Mouse (Mus musculus): ENCODE data around the gene Rmi1. TPM values are rescaled to one million over a fixed set of nuclear protein-coding genes. Genes with fewer than 3 reads are reported as not detected.

The Rmi1 gene
- total and polyA plus RNA-seq, 3 experiments, result 15.5 to 21.4 TPM; not detected in 1

DNA sequence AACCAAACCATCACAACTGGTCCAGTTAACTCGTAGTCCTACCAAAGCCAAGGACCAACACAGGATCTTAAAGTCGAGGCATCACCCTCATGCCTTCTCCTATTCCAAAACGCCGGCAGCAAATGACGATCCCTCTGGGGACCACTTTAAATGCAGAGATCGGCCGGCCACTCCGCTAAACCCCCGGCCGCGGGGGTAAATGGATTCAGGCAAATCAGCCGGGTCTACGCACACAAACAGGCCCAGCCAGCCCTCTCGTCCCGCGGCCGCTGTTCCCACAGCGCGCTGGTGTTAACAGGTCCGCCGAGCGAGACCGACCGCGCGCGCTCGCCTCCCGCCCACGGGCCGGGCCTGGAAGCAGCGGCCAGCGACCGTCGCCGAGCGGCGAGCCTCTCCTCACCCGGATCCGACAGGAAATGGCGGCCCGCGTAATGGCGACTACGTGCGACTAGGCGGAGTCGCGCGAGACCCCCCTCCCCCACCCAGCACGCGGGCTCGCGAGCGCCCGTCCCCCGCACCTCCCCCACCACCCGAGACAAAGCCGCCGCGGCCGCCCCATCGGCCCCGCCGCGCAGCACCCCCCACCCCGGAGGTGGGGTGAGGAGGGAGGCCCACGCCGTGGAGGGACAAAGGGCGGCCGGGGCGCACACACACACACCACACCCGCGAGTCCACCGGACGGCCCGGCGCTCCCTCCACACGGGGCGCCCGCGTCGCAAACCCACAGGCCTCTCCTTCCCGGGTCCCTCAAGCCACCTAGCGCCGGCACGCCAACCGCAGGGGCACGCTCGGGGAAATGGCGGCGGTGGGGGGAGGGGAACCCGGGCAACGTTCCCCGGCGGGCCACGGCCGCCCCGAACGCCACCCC lies 679 bp upstream of the Rmi1 start:
- DNase-seq (ENCODE audit: low read depth, low spot score), result peak; percentile 78
- H3K27me3 ChIP-seq (ENCODE audit: control insufficient read depth in 1 of 2, insufficient read depth in 2 of 2, low read length in 2 of 2), result no peaks in the 10 kb centered on the region
- H3K4me3 ChIP-seq (ENCODE audit: control insufficient read depth in 1 of 2, insufficient read depth in 1 of 2, low read depth in 2 of 2, low read length in 2 of 2), result peak overlapping the region; percentile 89 to 92
- peaks cover 36 to 46% of the 10 kb centered on the region in 2 experiments for H3K36me3 ChIP-seq (ENCODE audit: control insufficient read depth in 1 of 2, insufficient read depth in 2 of 2, low read length in 2 of 2)
- H3K79me2 ChIP-seq (ENCODE audit: control insufficient read depth, insufficient read depth, low read length, poor library complexity), result peaks cover 62% of the 10 kb centered on the region
- H3K9ac ChIP-seq (ENCODE audit: control insufficient read depth, low read depth, low read length, poor library complexity, severe bottlenecking), result peak overlapping the region; percentile 100
- H3K27ac ChIP-seq (ENCODE audit: control insufficient read depth, low read depth, low read length), result peak overlapping the region; percentile 96
- H3K9me3 ChIP-seq (replicated peaks; ENCODE audit: insufficient read depth, low read length), result no peaks in the 10 kb centered on the region
- peaks cover 6 to 17% of the 10 kb centered on the region in 2 experiments for H3K4me1 ChIP-seq (ENCODE audit: control insufficient read depth in 1 of 2, insufficient read depth in 2 of 2, low read length in 2 of 2)
- TF ChIP-seq MYC (IDR thresholded peaks at IDR 0.05; ENCODE audit: low read depth, low read length), result no peak
- TF ChIP-seq USF1 (IDR thresholded peaks at IDR 0.05; ENCODE audit: low read depth, low read length), result no peak
- no peak for TF ChIP-seq USF2 (IDR thresholded peaks at IDR 0.05; ENCODE audit: borderline replicate concordance in 1 of 2, insufficient read depth in 1 of 2, low read depth in 1 of 2, low read length in 2 of 2)
- TF ChIP-seq E2F4 (IDR thresholded peaks at IDR 0.05; ENCODE audit: borderline replicate concordance, low read depth, low read length), result no peak
- TF ChIP-seq MAZ (IDR thresholded peaks at IDR 0.05; ENCODE audit: low read depth, low read length), result 0 out of 2 replicates have a peak, but pooled peaks have one; percentile 6
- no peak for TF ChIP-seq GATA1 (IDR thresholded peaks at IDR 0.05; ENCODE audit: low read depth, low read length)
- no peak; the same call in 1 of the 2 replicates for TF ChIP-seq ZMIZ1 (IDR thresholded peaks at IDR 0.05; ENCODE audit: low read depth, low read length)
- TF ChIP-seq NELFE (IDR thresholded peaks at IDR 0.05; ENCODE audit: low read depth, low read length), result no peak
- TF ChIP-seq MYB (IDR thresholded peaks at IDR 0.05; ENCODE audit: low read depth, low read length), result no peak
- no peak; the same call in 1 of the 2 replicates for TF ChIP-seq BHLHE40 (IDR thresholded peaks at IDR 0.05; ENCODE audit: borderline replicate concordance, low read depth, low read length)
- no peak for TF ChIP-seq JUND (IDR thresholded peaks at IDR 0.05; ENCODE audit: low read depth, low read length)
- no peak for TF ChIP-seq MAFK (IDR thresholded peaks at IDR 0.05; ENCODE audit: borderline replicate concordance, low read depth, low read length)
- TF ChIP-seq EP300 (IDR thresholded peaks at IDR 0.05; ENCODE audit: low read depth in 1 of 2, low read length in 2 of 2), result 0 out of 4 replicates have a peak, but pooled peaks of 1 of the 2 experiments have one; percentile 9
- TF ChIP-seq TAL1 (IDR thresholded peaks at IDR 0.05; ENCODE audit: low read length), result no peak
- TF ChIP-seq MXI1 (IDR thresholded peaks at IDR 0.05; ENCODE audit: low read depth, low read length), result peak; percentile 21; the same call in 1 of the 2 replicates
- peak; percentile 42; the same call in 1 of the 2 replicates for TF ChIP-seq MAX (IDR thresholded peaks at IDR 0.05; ENCODE audit: low read length)
- no peak for TF ChIP-seq ZKSCAN1 (IDR thresholded peaks at IDR 0.05; ENCODE audit: low read depth, low read length)
- TF ChIP-seq SIN3A (IDR thresholded peaks at IDR 0.05; ENCODE audit: low read length), result peak; percentile 22
- TF ChIP-seq KAT2A (conservative IDR thresholded peaks at IDR 0.05; ENCODE audit: low read depth, low read length), result no peak
- no peak for TF ChIP-seq TCF12 (IDR thresholded peaks at IDR 0.05; ENCODE audit: low read depth, low read length)
- no peak for TF ChIP-seq TBP (IDR thresholded peaks at IDR 0.05; ENCODE audit: low read depth, low read length)
- TF ChIP-seq SMC3 (IDR thresholded peaks at IDR 0.05; ENCODE audit: low read depth, low read length), result no peak
- no peak for TF ChIP-seq RAD21 (IDR thresholded peaks at IDR 0.05; ENCODE audit: low read depth, low read length)
- TF ChIP-seq POLR2AphosphoS5 (IDR thresholded peaks at IDR 0.05; ENCODE audit: borderline replicate concordance, low read depth, low read length), result no peak
- TF ChIP-seq ELF1 (IDR thresholded peaks at IDR 0.05; ENCODE audit: low read depth, low read length), result no peak
- no peak for TF ChIP-seq GABPA (IDR thresholded peaks at IDR 0.05; ENCODE audit: low read depth, low read length)
- no peak for TF ChIP-seq ZNF384 (IDR thresholded peaks at IDR 0.05; ENCODE audit: low read depth, low read length)
- TF ChIP-seq POLR2A (IDR thresholded peaks at IDR 0.05; ENCODE audit: control insufficient read depth in 1 of 2, insufficient read depth in 1 of 2, low read depth in 1 of 2, low read length in 2 of 2, poor library complexity in 1 of 2), result no peak
- TF ChIP-seq RCOR1 (IDR thresholded peaks at IDR 0.05; ENCODE audit: low read depth, low read length), result no peak
- TF ChIP-seq ZC3H11A (IDR thresholded peaks at IDR 0.05; ENCODE audit: low read depth, low read length), result no peak
- TF ChIP-seq HCFC1 (IDR thresholded peaks at IDR 0.05; ENCODE audit: low read depth, low read length), result peak; percentile 64
- TF ChIP-seq CHD1 (IDR thresholded peaks at IDR 0.05; ENCODE audit: low read depth, low read length), result peak; percentile 82
- TF ChIP-seq CHD2 (IDR thresholded peaks at IDR 0.05; ENCODE audit: low read length), result peak; percentile 74
- no peak for TF ChIP-seq POLR2AphosphoS2 (IDR thresholded peaks at IDR 0.05; ENCODE audit: low read length)
- TF ChIP-seq ETS1 (IDR thresholded peaks at IDR 0.05; ENCODE audit: low read depth, low read length), result 0 out of 2 replicates have a peak, but pooled peaks have one; percentile 19
- TF ChIP-seq NRF1 (IDR thresholded peaks at IDR 0.05; ENCODE audit: insufficient read depth, low read depth, low read length, poor library complexity, severe bottlenecking), result no peak

All from MEL (cell line).